Mouse (Mus musculus) liver, embryonic 12.5 days (tissue): ENCODE measurements around the gene Ebf3. TPM values are rescaled to one million over a fixed set of nuclear protein-coding genes. Genes with fewer than 3 reads are reported as not detected.

Experiments used
- ATAC-seq: fragments of 200-750 bp; cut with Nextera tagmentation; 2 replicates; pipeline ENCODE4 v1.8.0; 2017; ENCODE audit warnings: moderate number of reproducible peaks, mild to moderate bottlenecking, moderate library complexity
- H3K27ac ChIP-seq: fragments of 300-500 bp; sonication (generic); 2 replicates; pipeline ENCODE4 v1.5.1; 2016; ENCODE audit warnings: mild to moderate bottlenecking
- H3K27me3 ChIP-seq: fragments of 300-500 bp; sonication (generic); replicated peaks from 2 replicates; pipeline ENCODE4 v1.6.1; 2016; ENCODE audit warnings: mild to moderate bottlenecking, moderate library complexity
- H3K36me3 ChIP-seq: fragments of 300-500 bp; sonication (generic); 2 replicates; pipeline ENCODE4 v1.6.1; 2016; ENCODE audit warnings: mild to moderate bottlenecking, moderate library complexity
- H3K4me1 ChIP-seq: fragments of 300-500 bp; sonication (generic); 2 replicates; pipeline ENCODE4 v1.6.1; 2016
- H3K4me2 ChIP-seq: fragments of 300-500 bp; sonication (generic); 2 replicates; pipeline ENCODE4 v1.6.1; 2016; ENCODE audit warnings: mild to moderate bottlenecking, moderate library complexity
- H3K4me3 ChIP-seq: fragments of 300-500 bp; sonication (generic); 2 replicates; pipeline ENCODE4 v1.5.1; 2016; ENCODE audit warnings: mild to moderate bottlenecking, moderate library complexity
- H3K9ac ChIP-seq: fragments of 300-500 bp; sonication (generic); 2 replicates; pipeline ENCODE4 v1.6.1; 2016; ENCODE audit warnings: mild to moderate bottlenecking, moderate library complexity
- H3K9me3 ChIP-seq: fragments of 300-500 bp; sonication (generic); replicated peaks from 2 replicates; pipeline ENCODE4 v1.6.1; 2016; ENCODE audit warnings: mild to moderate bottlenecking, moderate library complexity
- WGBS: fragments of 180-500 bp; shearing (Covaris S2); methylation state at CpG from one replicate; pipeline ENCODE4 v1.1.7; 2016; ENCODE audit not compliant: insufficient replicate concordance; 5-methylcytosine and 5-hydroxymethylcytosine counted together
- polyA plus RNA-seq: library from polyadenylated mRNA; unstranded; fragments of >200 nt; fragmentation: Nextera tagmentation; extraction: Ambion mirVana; gene quantifications from 2 replicates; pipeline ENCODE4 v1.2.1, GENCODE M21; 2016

Gene Ebf3
- polyA plus RNA-seq, 1 experiment from 2014 or later = 0.10 TPM

GRCm38 (mm10) chr7:137310091-137310761 lies 4.0 kb downstream of the Ebf3 start:
- H3K4me2 ChIP-seq = peak overlapping the region; percentile 44
- ATAC-seq = no peak
- peaks cover 94% of the 10 kb centered on the region for H3K27me3 ChIP-seq
- H3K9me3 ChIP-seq = no peaks in the 10 kb centered on the region
- no peak overlapping the region for H3K27ac ChIP-seq
- peaks cover 24% of the 10 kb centered on the region for H3K4me1 ChIP-seq
- WGBS = under 1% methylated on average over 39 of the region's 49 CpGs
- no peaks in the 10 kb centered on the region for H3K36me3 ChIP-seq
- peak overlapping the region; percentile 22 for H3K4me3 ChIP-seq
- 0 out of 2 replicates have a peak overlapping the region, but pooled peaks have one; percentile 17 for H3K9ac ChIP-seq

DNA sequence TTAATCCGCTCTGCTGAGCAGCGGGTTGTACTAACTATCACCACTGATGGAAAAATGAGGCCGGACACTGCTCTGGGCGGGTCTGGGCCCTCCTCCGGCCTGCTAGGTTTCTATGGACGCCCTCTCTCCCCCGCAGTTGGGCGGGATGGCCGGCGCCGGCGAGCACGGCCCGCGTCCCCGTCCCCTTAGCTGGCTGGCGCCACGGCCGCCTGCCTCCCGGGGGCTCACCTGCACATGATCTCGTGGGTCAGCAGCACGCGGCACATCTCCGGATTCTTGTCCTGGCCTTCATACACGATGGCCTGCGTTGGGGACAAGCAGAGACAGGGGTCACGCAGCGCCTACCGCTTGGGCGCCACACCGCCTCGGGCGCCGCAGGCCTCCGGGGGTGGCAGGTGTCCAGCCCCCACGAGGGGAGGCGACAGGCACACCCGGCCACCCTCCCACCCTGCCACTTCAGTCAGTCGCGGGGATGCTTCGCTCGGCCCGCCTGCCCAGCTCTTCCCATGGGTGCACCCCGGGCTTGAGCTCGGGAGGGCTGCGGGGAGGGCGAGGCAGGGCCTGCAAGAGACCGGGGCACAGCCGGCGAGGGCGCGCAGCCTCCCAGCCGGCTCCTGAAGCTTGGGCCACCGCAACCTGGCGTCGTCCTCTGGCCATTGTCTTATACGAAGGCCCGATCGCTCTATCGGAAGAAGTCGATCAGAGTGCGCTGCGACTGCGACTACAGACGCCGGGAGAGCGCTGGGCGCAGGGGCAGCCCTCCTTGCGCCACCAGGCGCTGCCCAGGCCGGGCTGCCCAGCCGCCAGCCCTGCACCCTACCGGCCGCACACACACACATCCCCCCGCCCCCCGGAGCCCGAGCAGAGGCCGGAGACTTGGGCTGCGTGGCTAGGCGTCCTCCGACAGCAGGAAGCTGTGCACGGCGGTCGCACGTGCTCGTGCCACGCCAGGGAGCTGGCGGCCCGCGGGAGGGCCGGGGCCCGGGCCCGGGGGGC lies 4.9 kb downstream of the Ebf3 start:
- no peak; the same call in 1 of the 2 replicates for ATAC-seq
- Histone ChIP-seq H3K36me3 (no peaks in the 10 kb centered on the region), H3K27me3 (peaks cover 93% of the 10 kb centered on the region), H3K4me2 (peak overlapping the region; percentile 44), H3K4me3 (peak overlapping the region; percentile 22), H3K27ac (no peak overlapping the region), H3K9me3 (no peaks in the 10 kb centered on the region), H3K9ac (no peak overlapping the region), H3K4me1 (peaks cover 22% of the 10 kb centered on the region)
- 2% methylated on average over 88 of the region's 93 CpGs for WGBS

DNA sequence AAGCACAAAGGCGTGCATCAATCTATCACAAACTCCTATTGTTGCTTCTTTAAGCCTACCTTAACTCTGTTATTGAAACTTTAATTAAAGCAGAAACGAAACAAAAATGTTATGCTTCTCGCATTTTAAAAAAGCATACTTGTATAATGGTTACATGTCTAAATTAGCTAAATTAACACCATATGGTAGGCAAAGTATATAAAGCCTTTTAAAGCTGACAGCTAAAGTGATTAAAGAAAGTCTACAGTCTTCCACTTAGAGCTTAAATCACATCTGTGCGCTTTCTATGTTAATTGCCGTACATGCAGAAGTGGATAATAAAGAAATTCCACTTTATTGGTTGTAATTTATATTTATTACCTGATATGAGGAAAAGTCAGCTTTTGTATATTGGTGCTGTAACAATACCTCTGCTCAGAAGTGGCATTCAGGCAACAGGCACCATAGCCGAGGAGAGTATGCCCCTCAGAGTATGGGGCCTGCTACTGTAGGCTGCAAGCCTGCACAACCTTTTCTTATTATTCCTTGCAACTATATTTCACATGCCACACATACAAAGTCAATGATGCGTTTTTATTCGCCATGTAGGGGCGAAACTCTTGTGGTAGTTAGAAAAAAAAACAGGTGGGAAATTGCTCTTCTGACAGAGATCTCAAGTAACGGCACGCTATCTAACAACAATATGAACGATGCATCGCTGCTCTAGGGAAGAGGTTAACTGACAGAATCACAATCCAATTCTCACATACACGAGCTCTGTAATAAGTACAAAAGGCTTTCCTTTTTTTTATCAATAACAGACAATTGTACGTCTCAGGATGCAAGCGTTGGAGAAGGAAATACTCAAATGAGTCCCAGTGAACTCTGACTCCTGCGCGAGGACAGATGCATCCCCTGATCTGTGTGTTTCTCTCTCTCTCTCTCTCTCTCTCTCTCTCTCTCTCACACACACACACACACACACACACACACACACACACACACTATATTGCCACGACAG lies 5.9 kb downstream of the Ebf3 start:
- no peaks in the 10 kb centered on the region for H3K36me3 ChIP-seq
- peaks cover 17% of the 10 kb centered on the region for H3K4me1 ChIP-seq
- peaks cover 93% of the 10 kb centered on the region for H3K27me3 ChIP-seq
- no peak for ATAC-seq
- no peaks in the 10 kb centered on the region for H3K9me3 ChIP-seq
- H3K27ac ChIP-seq = no peak overlapping the region
- H3K4me2 ChIP-seq = no peak overlapping the region
- no peak overlapping the region for H3K9ac ChIP-seq
- no peak overlapping the region for H3K4me3 ChIP-seq
- WGBS = 23% methylated on average over 19 of the region's 19 CpGs

GRCm38 (mm10) chr7:137307131-137307530 lies 7.1 kb downstream of the Ebf3 start:
- no peaks in the 10 kb centered on the region for H3K36me3 ChIP-seq
- ATAC-seq = no peak
- H3K4me3 ChIP-seq = no peak overlapping the region
- no peak overlapping the region for H3K9ac ChIP-seq
- peaks cover 10% of the 10 kb centered on the region for H3K4me1 ChIP-seq
- 19% methylated on average over 8 of the region's 8 CpGs for WGBS
- H3K27ac ChIP-seq = no peak overlapping the region
- peaks cover 84% of the 10 kb centered on the region for H3K27me3 ChIP-seq
- no peak overlapping the region for H3K4me2 ChIP-seq
- no peaks in the 10 kb centered on the region for H3K9me3 ChIP-seq

DNA sequence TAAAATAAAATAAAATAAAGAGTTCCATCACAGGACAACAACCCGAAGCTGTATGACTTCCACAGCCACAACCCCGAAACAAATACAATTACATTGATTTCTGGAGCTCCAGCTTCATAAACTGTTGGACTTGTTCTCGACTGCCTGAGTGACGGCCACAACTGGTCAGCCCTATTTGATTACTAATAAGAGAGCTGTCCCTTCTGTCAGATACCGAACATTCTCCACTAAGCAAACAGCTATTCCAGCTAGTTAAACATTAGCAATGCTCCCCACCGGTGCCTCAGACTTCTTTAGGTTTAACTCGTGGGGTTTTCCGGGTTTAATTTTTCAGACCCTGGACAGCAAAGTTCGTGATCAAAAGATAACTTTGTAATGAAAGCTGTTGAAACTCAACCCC lies 8.1 kb downstream of the Ebf3 start:
- 42% methylated on average over 9 of the region's 9 CpGs for WGBS
- H3K27me3 ChIP-seq = peaks cover 84% of the 10 kb centered on the region

GRCm38 (mm10) chr7:137303776-137304171 lies 10.5 kb downstream of the Ebf3 start:
- Histone ChIP-seq H3K27me3 (peaks cover 84% of the 10 kb centered on the region), H3K9ac (no peak overlapping the region), H3K9me3 (no peaks in the 10 kb centered on the region), H3K36me3 (no peaks in the 10 kb centered on the region), H3K4me1 (no peaks in the 10 kb centered on the region), H3K4me3 (no peak overlapping the region), H3K4me2 (no peak overlapping the region), H3K27ac (no peak overlapping the region)
- 52% methylated on average over 10 of the region's 10 CpGs for WGBS
- ATAC-seq = no peak

More for the DNA sequence above, 8.1 kb downstream of the Ebf3 start:
- Histone ChIP-seq H3K4me1 (peaks cover 10% of the 10 kb centered on the region), H3K4me3 (no peak overlapping the region), H3K27ac (no peak overlapping the region), H3K9me3 (no peaks in the 10 kb centered on the region), H3K4me2 (no peak overlapping the region), H3K36me3 (no peaks in the 10 kb centered on the region), H3K9ac (no peak overlapping the region)
- no peak for ATAC-seq

GRCm38 (mm10) chr7:137302961-137303775 lies 11.1 kb downstream of the Ebf3 start:
- Histone ChIP-seq H3K27me3 (peaks cover 84% of the 10 kb centered on the region), H3K4me2 (no peak overlapping the region)

GRCm38 (mm10) chr7:137302161-137302560 lies 12.1 kb downstream of the Ebf3 start:
- no peaks in the 10 kb centered on the region for H3K4me1 ChIP-seq
- ATAC-seq = no peak
- no peak overlapping the region for H3K27ac ChIP-seq
- 67% methylated on average over 5 of the region's 5 CpGs for WGBS
- no peak overlapping the region for H3K4me2 ChIP-seq
- H3K9ac ChIP-seq = no peak overlapping the region
- no peaks in the 10 kb centered on the region for H3K9me3 ChIP-seq
- no peak overlapping the region for H3K4me3 ChIP-seq
- H3K36me3 ChIP-seq = no peaks in the 10 kb centered on the region
- peaks cover 87% of the 10 kb centered on the region for H3K27me3 ChIP-seq

More at GRCm38 (mm10) chr7:137302961-137303775, 11.1 kb downstream of the Ebf3 start:
- no peak overlapping the region for H3K27ac ChIP-seq
- no peak overlapping the region for H3K9ac ChIP-seq
- no peaks in the 10 kb centered on the region for H3K4me1 ChIP-seq
- H3K4me3 ChIP-seq = no peak overlapping the region
- 48% methylated on average over 10 of the region's 10 CpGs for WGBS
- H3K36me3 ChIP-seq = no peaks in the 10 kb centered on the region
- no peak for ATAC-seq
- H3K9me3 ChIP-seq = no peaks in the 10 kb centered on the region

DNA sequence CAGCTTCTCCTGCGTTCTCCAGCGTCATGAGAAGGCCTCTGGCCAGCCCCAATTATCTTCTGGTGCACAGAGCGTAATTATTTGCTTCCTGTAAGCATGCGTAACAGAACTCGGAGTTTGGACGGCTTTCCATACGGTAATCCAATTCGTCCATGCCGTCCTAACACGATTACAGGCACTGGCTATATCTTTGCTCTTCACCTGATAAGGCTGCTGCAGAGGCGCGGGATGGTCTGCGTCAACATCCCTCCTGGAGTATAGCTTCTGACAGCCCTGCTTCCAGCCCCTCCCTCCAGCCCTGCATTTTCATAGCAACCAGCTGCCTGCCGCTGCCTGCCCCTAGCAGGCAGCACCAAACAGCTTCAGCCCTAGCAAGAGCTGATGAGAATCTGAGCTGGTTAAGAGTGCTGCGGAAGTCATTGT lies 12.9 kb downstream of the Ebf3 start:
- H3K27ac ChIP-seq = no peak overlapping the region

GRCm38 (mm10) chr7:137300826-137301225 lies 13.4 kb downstream of the Ebf3 start:
- Histone ChIP-seq H3K4me1 (no peaks in the 10 kb centered on the region), H3K9me3 (no peaks in the 10 kb centered on the region), H3K27me3 (peaks cover 84% of the 10 kb centered on the region), H3K4me3 (no peak overlapping the region), H3K36me3 (no peaks in the 10 kb centered on the region), H3K9ac (no peak overlapping the region), H3K27ac (no peak overlapping the region), H3K4me2 (no peak overlapping the region)
- 32% methylated on average over 6 of the region's 6 CpGs for WGBS
- no peak for ATAC-seq

More for the DNA sequence above, 12.9 kb downstream of the Ebf3 start:
- Histone ChIP-seq H3K36me3 (no peaks in the 10 kb centered on the region), H3K9ac (no peak overlapping the region), H3K9me3 (no peaks in the 10 kb centered on the region), H3K4me1 (no peaks in the 10 kb centered on the region), H3K4me3 (no peak overlapping the region), H3K27me3 (peaks cover 87% of the 10 kb centered on the region), H3K4me2 (no peak overlapping the region)
- WGBS = 30% methylated on average over 15 of the region's 15 CpGs
- no peak for ATAC-seq

DNA sequence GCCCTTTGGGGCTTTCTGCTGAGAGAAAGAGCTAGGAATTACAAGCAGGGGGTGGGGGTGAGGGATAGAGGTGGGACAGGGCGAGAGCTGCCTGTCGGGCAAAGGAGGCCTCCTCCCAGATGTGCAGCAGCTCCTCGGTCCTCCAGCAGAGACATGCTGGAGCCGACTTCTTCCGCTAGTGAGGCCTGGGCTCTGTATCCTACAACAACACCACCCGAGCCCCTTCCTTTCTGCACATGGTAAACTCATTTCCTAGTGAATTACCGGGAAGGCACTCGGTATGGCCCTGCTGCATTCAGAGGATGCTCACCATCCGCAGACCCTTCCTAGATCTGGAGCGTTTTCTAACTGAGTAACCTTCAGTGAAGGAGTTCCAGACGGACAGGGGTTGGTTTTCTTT lies 14.1 kb downstream of the Ebf3 start:
- Histone ChIP-seq H3K4me2 (no peak overlapping the region), H3K9ac (no peak overlapping the region), H3K4me3 (no peak overlapping the region), H3K4me1 (no peaks in the 10 kb centered on the region), H3K36me3 (no peaks in the 10 kb centered on the region), H3K27ac (no peak overlapping the region), H3K9me3 (no peaks in the 10 kb centered on the region), H3K27me3 (peaks cover 87% of the 10 kb centered on the region)
- WGBS = 40% methylated on average over 11 of the region's 11 CpGs
- no peak for ATAC-seq
